Mouse (Mus musculus) inflammation-experienced regulatory T-cells (primary cell): ENCODE data around the gene Gm45837. TPM values are rescaled to one million over a fixed set of nuclear protein-coding genes. Genes with fewer than 3 reads are reported as not detected.

Experiments
- polyA plus RNA-seq, 2 experiments: library from polyadenylated mRNA; unstranded; fragments of 100-300 nt; shearing (Covaris generic); gene quantifications; one replicate each; pipeline ENCODE4 v1.2.1; 2017

Gene Gm45837
- polyA plus RNA-seq = 10 to 100 TPM; 42.4 to 71.9 TPM

DNA sequence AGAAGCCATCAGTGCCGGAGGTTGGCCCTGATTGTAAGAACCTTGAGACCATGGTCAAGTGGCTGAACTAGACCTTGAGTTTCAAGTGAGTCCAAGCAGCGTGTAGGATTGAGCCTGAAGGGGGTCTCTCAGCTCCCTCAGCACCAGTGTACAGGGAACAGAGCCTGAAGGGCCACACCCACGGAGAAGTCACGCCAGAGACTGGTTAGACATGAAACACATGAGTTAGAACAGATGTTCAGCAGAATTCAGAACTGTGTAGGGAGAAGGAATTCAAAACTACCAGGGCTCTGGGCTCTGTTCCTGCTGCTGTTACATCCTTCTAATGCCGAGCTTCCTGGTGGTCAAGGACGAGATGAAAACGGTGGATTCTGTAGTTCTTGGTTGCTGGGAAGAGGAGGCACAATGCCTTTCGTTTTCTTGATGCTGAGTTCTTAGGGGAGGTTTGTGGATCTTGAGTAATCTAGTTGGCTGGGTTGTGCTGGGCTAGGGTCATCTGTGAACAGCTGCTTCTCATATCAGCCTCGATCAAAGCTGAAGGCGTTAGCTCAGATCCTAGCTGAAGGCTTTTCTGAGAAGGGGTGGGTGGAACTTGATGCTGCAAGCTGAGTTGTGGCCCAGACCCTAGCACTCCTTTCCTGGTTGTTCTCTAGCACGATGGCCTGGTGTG lies at the start of gene Gm45837:
Gene Gm45837, plus strand, starts transcription at position 620 of the 670 bp plus-strand sequence.

DNA sequence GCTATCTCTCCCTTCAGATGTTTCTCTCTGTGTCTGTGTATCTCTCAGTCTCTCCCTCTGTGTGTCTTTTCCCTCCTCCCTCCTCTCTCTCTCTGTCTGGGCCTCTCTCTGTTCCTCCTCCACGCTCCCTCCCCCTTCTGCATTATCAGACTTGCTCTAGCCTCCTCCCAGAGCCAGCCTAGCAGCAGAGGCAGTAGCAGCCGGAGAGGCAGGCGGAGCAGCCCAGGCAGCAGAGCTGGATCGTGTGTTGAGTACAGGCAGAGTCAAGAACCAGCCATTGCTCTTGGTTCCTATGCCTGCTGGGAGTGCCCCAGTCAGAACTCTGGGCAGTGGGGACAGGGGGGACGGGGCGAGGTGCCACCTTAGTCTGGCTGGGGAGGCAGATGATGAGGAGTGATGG lies 10.8 kb downstream of the Gm45837 start, which contains the start of gene Pde2a:
Gene Pde2a, plus strand, starts transcription at position 163 of the 400 bp plus-strand sequence.

Other genes with a start within 250 kb of the Gm45837 start
- gene Atg16l2, start 108.6 kb upstream of the Gm45837 start, polyA plus RNA-seq = 100 to 1,000 TPM in 1 of 2 experiments, 10 to 100 TPM in 1; 86.2 to 130 TPM
- 10 to 100 TPM; 11.6 to 29.5 TPM for gene Stard10, start 93.8 kb upstream of the Gm45837 start, polyA plus RNA-seq
- 10 to 100 TPM; 87.4 to 88.8 TPM for gene Arap1, start 62.8 kb upstream of the Gm45837 start, polyA plus RNA-seq
- gene Pde2a, start 10.8 kb downstream of the Gm45837 start, polyA plus RNA-seq = 10 to 100 TPM; 12.6 to 13.6 TPM
- gene Art2b, start 174.7 kb downstream of the Gm45837 start, polyA plus RNA-seq = 100 to 1,000 TPM; 113 to 154 TPM